Mouse (Mus musculus) limb, embryonic 14.5 days (tissue): ENCODE measurements around the gene Ier3. TPM values are rescaled to one million over a fixed set of nuclear protein-coding genes. Genes with fewer than 3 reads are reported as not detected.
A peak's percentile ranks its signal among the peaks of the same experiment; 100 is the strongest.

Experiments used
- ATAC-seq: fragments of 200-750 bp; cut with Nextera tagmentation; 2 replicates; pipeline ENCODE4 v1.8.0; 2017; ENCODE audit warnings: low read depth, moderate number of reproducible peaks, moderate TSS enrichment; ENCODE audit not compliant: low FRiP score
- DNase-seq: peaks from one replicate; pipeline ENCODE4 v3.0.0-alpha.2; 2015; ENCODE audit warnings: low spot score
- H3K27ac ChIP-seq: fragments of 300-500 bp; sonication (generic); replicated peaks from 2 replicates; pipeline ENCODE4 v1.5.1; 2014; ENCODE audit warnings: low read depth, mild to moderate bottlenecking, low read length, moderate library complexity, mixed read lengths
- H3K27me3 ChIP-seq: fragments of 300-500 bp; sonication (generic); 2 replicates; pipeline ENCODE4 v1.6.1; 2014; ENCODE audit warnings: low read length, mixed read lengths; ENCODE audit not compliant: control insufficient read depth, insufficient read depth
- H3K36me3 ChIP-seq: fragments of 300-500 bp; sonication (generic); 2 replicates; pipeline ENCODE4 v1.6.1; 2014; ENCODE audit warnings: mild to moderate bottlenecking, low read length, moderate library complexity, mixed read lengths; ENCODE audit not compliant: control insufficient read depth, insufficient read depth
- H3K4me1 ChIP-seq: fragments of 300-500 bp; sonication (generic); 2 replicates; pipeline ENCODE4 v1.6.1; 2014; ENCODE audit warnings: antibody characterized with exemption, low read length, mixed read lengths; ENCODE audit not compliant: control insufficient read depth, insufficient read depth
- H3K4me2 ChIP-seq: fragments of 300-500 bp; sonication (generic); replicated peaks from 2 replicates; pipeline ENCODE4 v1.6.1; 2014; ENCODE audit warnings: low read depth, mild to moderate bottlenecking, low read length, moderate library complexity; ENCODE audit not compliant: severe bottlenecking
- H3K4me3 ChIP-seq: fragments of 300-500 bp; sonication (generic); replicated peaks from 2 replicates; pipeline ENCODE4 v1.5.1; 2014; ENCODE audit warnings: low read length
- H3K9ac ChIP-seq: fragments of 300-500 bp; sonication (generic); 2 replicates; pipeline ENCODE4 v1.6.1; 2014; ENCODE audit warnings: mild to moderate bottlenecking, low read depth, low read length, moderate library complexity; ENCODE audit not compliant: severe bottlenecking
- H3K9me3 ChIP-seq: fragments of 300-500 bp; sonication (generic); 2 replicates; pipeline ENCODE4 v1.6.1; 2016; ENCODE audit warnings: low read length; ENCODE audit not compliant: control insufficient read depth
- POLR2A ChIP-seq: fragments of 200-500 bp; IDR thresholded peaks from 2 replicates; pipeline ENCODE4 v1.8.0; 2012; ENCODE audit warnings: inconsistent platforms, mild to moderate bottlenecking, moderate library complexity, borderline replicate concordance; ENCODE audit not compliant: insufficient read depth, insufficient read length; ENCODE audit errors: extremely low read depth
- WGBS: fragments of 180-500 bp; shearing (Covaris S2); extraction: QIAGEN DNeasy Blood & Tissue Kit; methylation state at CpG from one replicate; pipeline ENCODE4 v1.1.7; 2014; 5-methylcytosine and 5-hydroxymethylcytosine counted together
- polyA plus RNA-seq, 2 experiments: library from polyadenylated mRNA; depleted of rRNA in 1 of 2; stranded (reverse) in 1 of 2; unstranded in 1 of 2; fragments of >200 nt; fragmentation: Nextera tagmentation in 1 of 2; extraction: Ambion mirVana in 1 of 2; gene quantifications; 2 replicates each; pipeline versions ENCODE4 v1.2.1 to v1.2.3; 2012 to 2014

Gene Ier3
- polyA plus RNA-seq, 2 experiments, result 8.8 to 10.8 TPM

GRCm38 (mm10) chr17:35803020-35803419 is 18.5 kb upstream of the Ier3 start:
- peak; percentile 47 for DNase-seq
- H3K36me3 ChIP-seq, result no peaks in the 10 kb centered on the region

GRCm38 (mm10) chr17:35803858-35804399 is 17.6 kb upstream of the Ier3 start:
- DNase-seq, result no peak
- Histone ChIP-seq H3K36me3 (no peaks in the 10 kb centered on the region), H3K27me3 (no peaks in the 10 kb centered on the region), H3K4me1 (no peaks in the 10 kb centered on the region), H3K9ac (no peak overlapping the region), H3K4me3 (no peak overlapping the region), H3K4me2 (no peak overlapping the region), H3K27ac (no peak overlapping the region), H3K9me3 (no peaks in the 10 kb centered on the region)
- WGBS, result 91% methylated on average over 4 of the region's 4 CpGs
- TF ChIP-seq POLR2A, result no peak
- ATAC-seq, result no peak

More at GRCm38 (mm10) chr17:35803020-35803419, 18.5 kb upstream of the Ier3 start:
- Histone ChIP-seq H3K9ac (no peak overlapping the region), H3K4me3 (no peak overlapping the region), H3K4me2 (no peak overlapping the region), H3K4me1 (no peaks in the 10 kb centered on the region), H3K27ac (no peak overlapping the region), H3K27me3 (no peaks in the 10 kb centered on the region), H3K9me3 (0 out of 2 replicates have a peak, but pooled peaks cover 5% of the 10 kb centered on the region)
- no peak for ATAC-seq
- no peak for TF ChIP-seq POLR2A
- WGBS, result 63% methylated on average over 6 of the region's 6 CpGs

DNA sequence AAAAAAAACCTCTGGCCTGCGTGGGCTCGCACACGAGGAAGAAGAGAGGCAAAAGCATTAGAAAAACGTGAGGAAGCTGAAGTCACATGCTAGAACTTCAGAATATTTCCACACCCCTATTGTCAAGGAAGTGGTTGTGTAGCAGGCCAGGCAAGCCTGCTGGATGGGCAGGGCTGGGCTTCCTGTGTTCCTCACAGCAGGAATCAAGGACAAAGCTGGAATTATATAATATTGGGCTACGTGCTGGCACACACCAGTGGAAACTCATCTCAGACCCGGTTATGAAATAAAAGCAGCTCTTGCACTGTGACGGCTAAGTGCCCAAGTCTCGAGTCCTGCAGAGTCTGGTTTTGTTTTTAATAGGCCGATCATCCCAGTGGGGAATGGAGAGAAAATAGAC is 13.4 kb upstream of the Ier3 start:
- Histone ChIP-seq H3K4me3 (no peak overlapping the region), H3K9me3 (no peaks in the 10 kb centered on the region), H3K4me2 (no peak overlapping the region), H3K36me3 (no peaks in the 10 kb centered on the region), H3K27me3 (no peaks in the 10 kb centered on the region), H3K9ac (no peak overlapping the region), H3K4me1 (peaks cover 8% of the 10 kb centered on the region), H3K27ac (peak overlapping the region; percentile 55)
- 46% methylated on average over 9 of the region's 9 CpGs for WGBS
- peak; percentile 56 for DNase-seq
- no peak for TF ChIP-seq POLR2A
- no peak for ATAC-seq

- ATAC-seq (no peak), DNase-seq (no peak)
- H3K9ac ChIP-seq, result no peak overlapping the region
- H3K4me1 ChIP-seq, result peaks cover 19% of the 10 kb centered on the region
- H3K27me3 ChIP-seq, result no peaks in the 10 kb centered on the region
- no peak overlapping the region for H3K4me2 ChIP-seq
- H3K9me3 ChIP-seq, result no peaks in the 10 kb centered on the region
- H3K4me3 ChIP-seq, result no peak overlapping the region
- WGBS, result 89% methylated on average over 11 of the region's 11 CpGs
- TF ChIP-seq POLR2A, result no peak
- H3K36me3 ChIP-seq, result no peaks in the 10 kb centered on the region
- H3K27ac ChIP-seq, result no peak overlapping the region
These were observed 12.1 kb upstream of the Ier3 start for GRCm38 (mm10) chr17:35809395-35809794.

DNA sequence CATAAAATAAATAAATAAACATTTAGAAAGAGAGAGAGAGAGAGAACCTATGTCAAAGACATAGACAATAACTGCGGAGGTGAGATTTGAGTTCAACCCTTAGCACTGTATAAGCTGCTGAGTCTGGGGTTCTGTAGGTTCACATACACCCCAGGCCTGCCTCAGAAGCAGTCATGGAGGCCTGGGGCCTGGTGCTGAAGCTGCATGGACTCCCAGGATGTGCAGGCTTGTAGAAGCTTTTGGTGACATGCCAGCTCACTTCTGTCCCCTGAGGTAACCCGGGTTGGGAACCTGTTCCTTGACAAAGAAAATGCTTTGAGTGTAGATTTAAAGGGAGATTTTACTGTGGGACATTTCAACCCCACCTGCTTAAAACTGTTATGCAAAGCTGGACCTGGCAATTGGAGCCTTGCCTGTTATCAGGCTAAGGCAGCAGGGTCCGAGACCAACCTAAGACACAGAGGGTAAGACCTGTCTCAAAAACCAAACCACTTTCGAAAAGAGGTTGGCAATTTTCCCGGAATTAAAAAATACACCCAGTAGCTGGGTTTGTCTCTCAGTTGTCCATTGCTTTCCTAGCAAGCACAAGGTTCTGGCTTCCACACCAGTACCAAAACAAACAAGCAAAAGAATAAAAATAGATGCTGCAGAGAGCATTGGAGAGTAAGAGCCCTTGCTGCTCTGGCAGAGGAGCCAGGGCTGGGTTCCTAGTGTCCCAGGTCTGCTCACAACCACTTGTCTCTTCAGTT is 10.4 kb upstream of the Ier3 start:
- no peak for TF ChIP-seq POLR2A
- Histone ChIP-seq H3K9me3 (no peaks in the 10 kb centered on the region), H3K9ac (no peak overlapping the region), H3K4me1 (peaks cover 24% of the 10 kb centered on the region), H3K4me3 (no peak overlapping the region), H3K27me3 (no peaks in the 10 kb centered on the region), H3K27ac (no peak overlapping the region), H3K4me2 (no peak overlapping the region), H3K36me3 (no peaks in the 10 kb centered on the region)
- 84% methylated on average over 5 of the region's 5 CpGs for WGBS
- no peak for ATAC-seq
- no peak for DNase-seq
